Mouse (Mus musculus) hindbrain, embryonic 11.5 days (tissue): ENCODE measurements around the gene Opcml. TPM values are rescaled to one million over a fixed set of nuclear protein-coding genes. Genes with fewer than 3 reads are reported as not detected.

Experiments
- ATAC-seq: fragments of 200-750 bp; cut with Nextera tagmentation; 2 replicates; pipeline ENCODE4 v1.8.0; 2017; ENCODE audit warnings: mild to moderate bottlenecking, moderate TSS enrichment, moderate library complexity; ENCODE audit not compliant: low FRiP score
- DNase-seq: peaks from one replicate; pipeline ENCODE4 v3.0.0-alpha.2; 2015; ENCODE audit warnings: low spot score
- H3K27ac ChIP-seq: fragments of 300-500 bp; sonication (generic); 2 replicates; pipeline ENCODE4 v1.5.1; 2014; ENCODE audit warnings: mild to moderate bottlenecking, low read depth, low read length
- H3K27me3 ChIP-seq: fragments of 300-500 bp; sonication (generic); 2 replicates; pipeline ENCODE4 v1.6.1; 2014; ENCODE audit warnings: mild to moderate bottlenecking, low read length, moderate library complexity, mixed read lengths; ENCODE audit not compliant: control insufficient read depth, insufficient read depth
- H3K36me3 ChIP-seq: fragments of 300-500 bp; sonication (generic); 2 replicates; pipeline ENCODE4 v1.6.1; 2014; ENCODE audit warnings: mild to moderate bottlenecking, low read length, moderate library complexity, mixed read lengths; ENCODE audit not compliant: control insufficient read depth, insufficient read depth
- H3K4me1 ChIP-seq: fragments of 300-500 bp; sonication (generic); replicated peaks from 2 replicates; pipeline ENCODE4 v1.6.1; 2014; ENCODE audit warnings: low read length, mixed read lengths; ENCODE audit not compliant: control insufficient read depth, insufficient read depth
- H3K4me2 ChIP-seq: fragments of 300-500 bp; sonication (generic); replicated peaks from 2 replicates; pipeline ENCODE4 v1.6.1; 2014; ENCODE audit warnings: mild to moderate bottlenecking, low read depth, low read length
- H3K4me3 ChIP-seq: fragments of 300-500 bp; sonication (generic); 2 replicates; pipeline ENCODE4 v1.5.1; 2014; ENCODE audit warnings: low read depth, low read length
- H3K9ac ChIP-seq: fragments of 300-500 bp; sonication (generic); 2 replicates; pipeline ENCODE4 v1.6.1; 2014; ENCODE audit warnings: low read depth, low read length
- H3K9me3 ChIP-seq: fragments of 300-500 bp; sonication (generic); 2 replicates; pipeline ENCODE4 v1.6.1; 2016; ENCODE audit warnings: low read length; ENCODE audit not compliant: control insufficient read depth
- WGBS: fragments of 180-500 bp; shearing (Covaris S2); extraction: QIAGEN DNeasy Blood & Tissue Kit; methylation state at CpG from one replicate; pipeline ENCODE4 v1.1.7; 2014; 5-methylcytosine and 5-hydroxymethylcytosine counted together
- polyA plus RNA-seq: library from polyadenylated mRNA; unstranded; fragments of >200 nt; fragmentation: Nextera tagmentation; extraction: Ambion mirVana; gene quantifications from 2 replicates; pipeline ENCODE4 v1.2.1, GENCODE M21; 2014

Opcml gene
- polyA plus RNA-seq, 1 experiment from 2014 or later, result 5.7 TPM

GRCm38 (mm10) chr9:28080694-28081093 lies 290.1 kb downstream of the Opcml start:
- DNase-seq, result no peak
- no peaks in the 10 kb centered on the region for H3K9me3 ChIP-seq
- no peak overlapping the region for H3K4me3 ChIP-seq
- H3K4me1 ChIP-seq, result peaks cover 4% of the 10 kb centered on the region; the same call in 1 of the 2 replicates
- H3K9ac ChIP-seq, result no peak overlapping the region
- 60% methylated on average over 4 of the region's 4 CpGs for WGBS
- H3K4me2 ChIP-seq, result no peak overlapping the region
- no peaks in the 10 kb centered on the region for H3K36me3 ChIP-seq
- H3K27ac ChIP-seq, result no peak overlapping the region
- no peak for ATAC-seq
- no peaks in the 10 kb centered on the region for H3K27me3 ChIP-seq

- H3K27ac ChIP-seq, result no peak overlapping the region
- no peaks in the 10 kb centered on the region for H3K36me3 ChIP-seq
- no peaks in the 10 kb centered on the region for H3K27me3 ChIP-seq
- H3K9me3 ChIP-seq, result no peaks in the 10 kb centered on the region
- DNase-seq, result no peak
- H3K4me3 ChIP-seq, result no peak overlapping the region
- no peak for ATAC-seq
- peaks cover 4% of the 10 kb centered on the region; the same call in 1 of the 2 replicates for H3K4me1 ChIP-seq
- no peak overlapping the region for H3K9ac ChIP-seq
- H3K4me2 ChIP-seq, result no peak overlapping the region
- WGBS, result 77% methylated on average over 3 of the region's 3 CpGs
Measured at GRCm38 (mm10) chr9:28083754-28084153, 293.2 kb downstream of the Opcml start.

- H3K36me3 ChIP-seq, result no peaks in the 10 kb centered on the region
- no peak overlapping the region for H3K4me2 ChIP-seq
- ATAC-seq, result peak; percentile 63
- H3K9me3 ChIP-seq, result no peaks in the 10 kb centered on the region
- H3K27me3 ChIP-seq, result no peaks in the 10 kb centered on the region
- H3K4me3 ChIP-seq, result no peak overlapping the region
- H3K9ac ChIP-seq, result no peak overlapping the region
- H3K4me1 ChIP-seq, result peaks cover 4% of the 10 kb centered on the region; the same call in 1 of the 2 replicates
- H3K27ac ChIP-seq, result no peak overlapping the region
- WGBS, result 8% methylated on average over 2 of the region's 2 CpGs
- peak; percentile 20 for DNase-seq
Measured at GRCm38 (mm10) chr9:28084273-28084726, 293.7 kb downstream of the Opcml start.

- Histone ChIP-seq H3K9me3 (no peaks in the 10 kb centered on the region), H3K9ac (no peak overlapping the region), H3K36me3 (no peaks in the 10 kb centered on the region), H3K4me1 (no peaks in the 10 kb centered on the region), H3K27me3 (no peaks in the 10 kb centered on the region), H3K4me3 (no peak overlapping the region), H3K4me2 (no peak overlapping the region), H3K27ac (no peak overlapping the region)
- DNase-seq (no peak), ATAC-seq (no peak)
- WGBS, result 74% methylated on average over 1 of the region's 1 CpGs
Measured at GRCm38 (mm10) chr9:28091395-28091794, 300.8 kb downstream of the Opcml start.

GRCm38 (mm10) chr9:28094722-28095121 lies 304.1 kb downstream of the Opcml start:
- Histone ChIP-seq H3K27ac (no peak overlapping the region), H3K27me3 (no peaks in the 10 kb centered on the region), H3K9me3 (no peaks in the 10 kb centered on the region), H3K4me3 (no peak overlapping the region), H3K9ac (no peak overlapping the region), H3K4me2 (no peak overlapping the region), H3K36me3 (no peaks in the 10 kb centered on the region), H3K4me1 (no peaks in the 10 kb centered on the region)
- ATAC-seq (no peak), DNase-seq (no peak)
- WGBS, result 87% methylated on average over 4 of the region's 4 CpGs

GRCm38 (mm10) chr9:28096204-28096603 lies 305.6 kb downstream of the Opcml start:
- DNase-seq, result no peak
- no peaks in the 10 kb centered on the region for H3K9me3 ChIP-seq
- H3K36me3 ChIP-seq, result no peaks in the 10 kb centered on the region
- no peaks in the 10 kb centered on the region for H3K27me3 ChIP-seq
- H3K27ac ChIP-seq, result no peak overlapping the region
- H3K4me2 ChIP-seq, result no peak overlapping the region
- H3K4me3 ChIP-seq, result no peak overlapping the region
- no peak overlapping the region for H3K9ac ChIP-seq
- no peak for ATAC-seq
- 92% methylated on average over 2 of the region's 2 CpGs for WGBS
- no peaks in the 10 kb centered on the region for H3K4me1 ChIP-seq

GRCm38 (mm10) chr9:28101981-28102380 lies 311.4 kb downstream of the Opcml start:
- Histone ChIP-seq H3K36me3 (no peaks in the 10 kb centered on the region), H3K9ac (no peak overlapping the region), H3K27ac (no peak overlapping the region), H3K4me3 (no peak overlapping the region), H3K27me3 (no peaks in the 10 kb centered on the region), H3K9me3 (no peaks in the 10 kb centered on the region), H3K4me2 (no peak overlapping the region), H3K4me1 (no peaks in the 10 kb centered on the region)
- DNase-seq (no peak), ATAC-seq (no peak)

- 76% methylated on average over 2 of the region's 2 CpGs for WGBS
Measured at GRCm38 (mm10) chr9:28121858-28122257, 331.3 kb downstream of the Opcml start.

GRCm38 (mm10) chr9:28128735-28129134 lies 338.2 kb downstream of the Opcml start:
- no peaks in the 10 kb centered on the region for H3K36me3 ChIP-seq
- no peak overlapping the region for H3K4me2 ChIP-seq
- H3K27me3 ChIP-seq, result no peaks in the 10 kb centered on the region
- no peak overlapping the region for H3K4me3 ChIP-seq
- DNase-seq, result no peak
- no peaks in the 10 kb centered on the region for H3K4me1 ChIP-seq
- WGBS, result 68% methylated on average over 1 of the region's 1 CpGs
- H3K9me3 ChIP-seq, result no peaks in the 10 kb centered on the region
- ATAC-seq, result no peak
- no peak overlapping the region for H3K9ac ChIP-seq
- no peak overlapping the region for H3K27ac ChIP-seq

More at GRCm38 (mm10) chr9:28121858-28122257, 331.3 kb downstream of the Opcml start:
- no peak for ATAC-seq
- H3K27me3 ChIP-seq, result no peaks in the 10 kb centered on the region
- no peak for DNase-seq
- no peaks in the 10 kb centered on the region for H3K4me1 ChIP-seq
- H3K4me2 ChIP-seq, result no peak overlapping the region
- H3K36me3 ChIP-seq, result no peaks in the 10 kb centered on the region
- no peak overlapping the region for H3K27ac ChIP-seq
- no peaks in the 10 kb centered on the region for H3K9me3 ChIP-seq
- no peak overlapping the region for H3K9ac ChIP-seq
- no peak overlapping the region for H3K4me3 ChIP-seq
